Mouse (Mus musculus): Measurements from ENCODE around the gene Bach2. TPM values are rescaled to one million over a fixed set of nuclear protein-coding genes. Genes with fewer than 3 reads are reported as not detected.

Bach2 gene
- total RNA-seq, 2 experiments from 2014 or later = 0.37 to 3.8 TPM

DNA sequence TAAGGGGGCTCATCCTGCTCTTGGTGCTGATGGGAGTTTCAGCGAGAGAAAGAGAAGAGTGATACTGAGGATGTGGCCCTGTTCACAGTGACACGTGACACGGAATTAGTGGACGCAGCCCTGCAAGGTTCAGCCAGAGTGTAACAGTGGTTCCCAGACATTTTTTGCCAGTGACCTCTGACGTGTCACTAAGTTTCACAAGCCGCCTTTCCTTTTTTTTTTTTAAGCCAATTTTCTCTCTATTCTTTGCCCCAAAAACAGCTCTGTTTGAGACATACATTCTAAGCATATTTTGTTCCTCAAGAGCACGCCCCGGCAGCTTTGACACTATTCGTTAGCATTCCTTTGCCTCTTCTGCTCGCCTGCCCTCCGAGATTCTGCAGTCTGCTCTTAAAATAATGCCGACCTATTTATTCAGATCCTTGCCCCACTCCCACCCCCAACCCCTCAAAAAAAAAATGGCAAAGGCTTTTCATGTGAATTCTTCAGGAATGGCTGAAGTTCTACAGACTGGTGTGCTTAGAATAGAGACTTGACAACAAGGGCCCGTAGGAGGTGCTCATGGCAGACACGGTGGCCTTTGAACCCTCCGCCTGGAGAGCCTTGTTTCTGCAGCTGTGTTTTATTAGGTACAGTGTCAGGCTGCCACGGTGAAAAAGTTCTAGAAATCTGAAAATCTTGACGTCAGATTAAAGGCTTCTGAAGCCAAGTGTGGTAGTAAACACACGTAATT lies 282.2 kb downstream of the Bach2 start:
- ATAC-seq (replicated peaks; ENCODE audit: poor library complexity) = no peak

DNA sequence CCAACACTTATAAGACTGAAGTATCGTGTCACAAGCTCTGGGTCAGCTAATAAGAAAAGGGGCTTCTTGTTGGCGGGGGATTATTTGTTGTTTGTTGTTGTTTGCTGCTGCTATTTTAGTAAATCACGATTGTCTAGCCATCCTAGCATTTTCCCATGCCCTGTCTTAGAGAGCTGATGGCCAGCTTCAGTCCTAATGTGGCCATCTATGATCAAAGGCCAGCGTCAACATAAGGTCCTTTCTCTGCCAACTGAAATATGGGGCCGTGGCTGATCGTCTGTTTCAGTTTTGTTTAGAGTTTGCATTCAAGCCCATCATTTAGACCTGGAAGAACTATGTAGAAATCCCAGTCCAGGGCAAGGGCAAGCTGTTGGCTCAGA lies 282.7 kb downstream of the Bach2 start:
- no peak for ATAC-seq (replicated peaks; ENCODE audit: poor library complexity)

DNA sequence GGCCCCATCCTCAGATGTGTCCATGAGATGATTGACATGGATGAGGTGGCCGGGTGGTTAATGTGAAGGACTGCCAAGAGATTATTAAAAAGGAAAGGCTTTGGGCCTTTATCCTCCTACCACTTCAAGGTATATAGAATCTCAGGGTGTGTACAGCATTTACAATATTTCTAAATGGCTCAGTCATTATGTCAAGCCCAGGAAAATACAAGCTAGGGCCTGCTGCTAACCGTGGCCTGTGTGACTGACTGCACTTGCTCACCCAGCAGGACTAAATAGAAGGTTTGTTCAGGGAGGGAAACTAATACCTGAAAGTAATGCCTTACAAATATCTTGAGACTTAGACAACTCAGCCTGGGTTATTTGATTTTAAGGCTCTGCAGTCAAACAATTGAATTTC lies 283.4 kb downstream of the Bach2 start:
- no peak for ATAC-seq (replicated peaks; ENCODE audit: poor library complexity)

DNA sequence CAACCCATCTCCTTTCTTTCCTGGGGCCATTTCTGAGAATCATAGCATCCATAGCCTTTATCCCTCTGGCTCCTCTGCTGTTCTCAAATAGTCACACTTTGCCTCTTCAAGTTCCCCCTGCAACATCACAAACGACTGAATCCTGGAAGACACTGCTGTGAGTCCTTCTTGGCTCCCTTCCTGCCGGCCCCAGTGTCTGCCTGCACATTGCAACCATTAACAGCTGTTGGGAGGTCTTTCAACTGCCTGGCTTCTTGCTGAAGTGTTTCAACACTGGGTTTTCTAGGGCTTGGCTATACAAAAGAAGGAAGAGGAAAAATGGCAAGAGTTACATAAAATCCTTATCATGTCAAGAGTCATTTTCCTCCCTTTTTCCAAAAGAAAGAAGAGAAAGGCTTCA lies 285.7 kb downstream of the Bach2 start:
- peak; percentile 86 for ATAC-seq (replicated peaks; ENCODE audit: poor library complexity)

DNA sequence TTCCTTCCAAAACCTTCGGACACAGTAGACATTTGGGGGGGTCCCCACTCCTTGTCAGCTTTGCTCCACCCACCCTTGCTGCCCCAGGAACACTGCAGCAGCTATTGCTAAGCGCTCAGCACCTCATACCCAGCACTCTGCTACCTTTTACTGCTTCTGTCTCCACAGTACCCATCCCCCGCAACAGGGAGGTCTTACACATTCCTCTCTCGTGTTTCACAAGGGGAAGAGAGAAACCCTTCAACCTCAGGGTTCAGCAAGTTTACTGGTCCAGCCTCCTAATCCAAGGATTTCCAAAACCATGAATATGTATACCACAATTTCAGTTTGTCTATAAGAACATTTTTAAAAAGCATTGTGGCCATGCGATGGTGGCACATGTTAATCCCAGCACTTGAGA lies 286.4 kb downstream of the Bach2 start:
- ATAC-seq (replicated peaks; ENCODE audit: poor library complexity) = peak; percentile 52; the same call in 1 of the 2 replicates

DNA sequence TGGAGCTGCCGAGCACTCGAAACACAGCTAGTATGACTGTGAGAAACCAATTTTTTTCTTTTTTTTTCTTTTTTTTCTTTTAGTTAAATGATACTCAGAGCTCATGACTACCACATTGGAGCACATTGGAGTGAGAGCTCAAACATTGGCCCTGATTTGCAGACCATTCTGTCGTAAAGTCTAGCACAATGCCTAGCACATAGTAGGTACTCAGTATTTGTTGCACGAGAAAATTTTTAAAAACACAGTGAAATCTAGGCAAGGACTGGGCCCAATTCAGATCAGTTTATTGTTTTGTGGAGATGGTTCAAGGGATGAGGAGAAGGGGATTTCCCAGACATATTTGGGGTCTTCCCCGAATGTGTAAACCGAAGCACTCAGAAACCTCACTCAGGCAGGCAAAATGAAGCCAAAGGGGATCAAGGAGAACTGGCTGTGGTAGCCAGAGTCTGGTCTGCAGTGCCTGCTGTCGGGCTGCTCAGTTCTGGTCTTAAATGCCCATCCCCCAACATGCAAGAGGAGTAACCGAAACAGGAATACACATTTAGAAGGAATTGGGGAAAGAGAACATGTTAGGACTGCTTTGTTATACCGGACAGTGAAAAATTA lies 287.7 kb downstream of the Bach2 start:
- no peak for ATAC-seq (replicated peaks; ENCODE audit: poor library complexity)

DNA sequence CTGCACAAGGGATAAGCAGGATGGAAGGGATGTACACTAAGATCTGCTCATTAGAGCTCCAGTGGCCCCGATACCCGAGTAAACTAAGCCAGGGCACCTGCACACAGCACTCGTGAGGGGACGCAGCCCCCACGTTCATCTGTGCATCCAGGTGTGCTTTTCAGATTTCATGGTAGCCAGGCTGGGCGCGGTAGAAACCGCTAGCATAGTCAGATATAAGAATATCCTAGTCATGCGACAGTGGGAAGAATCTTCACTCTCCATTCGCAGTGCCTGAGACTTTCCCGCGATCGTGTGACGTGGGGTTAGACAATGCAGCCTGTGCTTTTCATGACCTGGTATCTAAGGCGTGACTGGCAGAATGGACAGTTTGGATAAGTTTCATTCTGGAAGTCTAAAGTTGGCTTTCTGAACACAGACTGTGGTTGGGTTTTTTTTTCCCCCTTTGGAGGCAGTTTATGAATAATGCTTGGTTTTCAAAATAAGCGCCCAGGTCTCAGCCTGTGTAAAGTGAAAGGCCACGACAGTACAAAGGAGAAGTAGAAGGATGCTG lies 290.9 kb downstream of the Bach2 start:
- no peak for ATAC-seq (replicated peaks; ENCODE audit: poor library complexity)

DNA sequence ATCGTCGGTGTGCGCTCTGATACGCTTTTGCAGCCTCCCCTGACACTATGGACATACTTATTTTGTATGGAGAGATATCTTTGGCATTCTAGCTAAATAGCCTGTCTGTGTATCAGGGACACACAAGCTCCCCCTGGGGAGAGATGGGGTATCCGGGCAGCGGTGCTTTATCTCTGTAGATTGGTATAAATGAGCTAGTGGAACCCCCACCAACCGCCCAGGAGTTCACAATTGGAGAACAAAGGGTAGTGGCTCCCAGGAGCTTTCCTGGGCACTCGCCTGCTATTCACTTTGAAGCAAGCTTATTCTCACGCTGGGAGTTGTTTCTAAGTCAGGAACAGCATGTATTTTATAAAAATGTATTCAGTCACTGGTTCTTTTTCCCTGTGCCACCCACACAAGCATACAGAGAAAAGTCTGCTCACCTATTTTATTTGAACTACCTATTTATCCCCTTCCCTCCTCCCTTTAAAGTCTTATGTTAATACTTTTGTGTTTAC lies 291.9 kb downstream of the Bach2 start:
- no peak for ATAC-seq (replicated peaks; ENCODE audit: poor library complexity)

DNA sequence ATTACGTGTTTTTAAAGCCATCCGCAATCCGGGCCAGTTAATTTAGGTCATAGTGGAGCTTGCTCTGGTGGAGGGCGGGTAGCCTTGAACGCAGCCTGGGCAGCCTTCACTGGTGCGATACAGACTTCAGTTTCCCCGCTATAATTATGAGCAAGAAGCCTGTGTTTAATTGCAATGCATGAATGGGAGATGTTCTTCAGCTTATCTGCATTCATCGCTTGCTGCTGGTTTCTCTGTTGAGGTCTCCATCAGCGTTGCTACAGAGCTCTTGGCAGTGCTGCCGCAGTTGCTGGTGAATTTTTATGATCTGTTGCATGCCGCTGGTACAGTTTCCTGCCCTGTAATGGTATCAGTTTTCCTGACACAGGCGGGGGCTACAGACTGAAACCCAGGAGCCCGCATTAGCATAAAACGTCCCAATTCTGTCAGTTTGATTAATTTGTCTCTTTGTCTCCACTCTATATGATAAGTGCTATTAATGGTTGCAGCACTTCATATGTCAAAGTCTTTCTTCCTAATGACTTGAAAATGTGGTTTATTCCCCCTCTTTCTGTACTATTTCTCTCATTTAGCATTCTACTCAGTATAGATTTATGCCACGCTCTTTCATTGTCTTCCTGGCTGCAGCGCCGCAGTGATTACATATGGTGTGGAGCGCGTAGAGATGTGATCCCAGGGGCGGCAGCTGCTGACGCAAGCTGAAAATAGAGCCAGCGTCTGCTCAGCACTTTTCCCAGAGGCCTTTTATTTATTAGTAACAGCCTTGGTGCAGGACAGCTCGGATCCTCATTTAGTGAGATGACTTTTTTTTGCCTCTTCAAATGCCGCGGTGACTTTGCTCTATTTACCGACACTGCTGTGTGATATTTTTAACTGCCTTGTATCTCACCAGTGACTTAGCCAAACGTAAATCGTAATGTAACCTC lies 292.6 kb downstream of the Bach2 start:
- peak; percentile 35; the same call in 1 of the 2 replicates for ATAC-seq (replicated peaks; ENCODE audit: poor library complexity)

DNA sequence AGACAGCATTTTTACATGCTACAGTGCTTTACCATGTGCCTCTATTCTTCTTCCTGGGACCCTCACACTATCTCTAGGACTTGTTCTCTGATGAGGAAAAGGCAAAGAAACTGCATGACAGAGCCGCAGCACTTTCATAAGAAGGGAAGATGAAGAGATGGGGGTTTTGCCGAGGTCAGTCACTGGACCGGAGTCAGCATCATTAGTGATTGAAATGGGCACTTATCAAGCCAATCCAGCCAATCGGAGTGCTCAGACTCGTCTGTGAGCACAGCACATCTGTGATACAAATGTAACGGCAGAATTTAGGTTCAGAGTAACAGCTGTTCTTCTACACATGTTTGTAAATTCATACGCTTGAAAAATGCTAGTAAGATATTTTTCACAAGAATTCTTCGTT lies 293.5 kb downstream of the Bach2 start:
- no peak for ATAC-seq (replicated peaks; ENCODE audit: poor library complexity)

DNA sequence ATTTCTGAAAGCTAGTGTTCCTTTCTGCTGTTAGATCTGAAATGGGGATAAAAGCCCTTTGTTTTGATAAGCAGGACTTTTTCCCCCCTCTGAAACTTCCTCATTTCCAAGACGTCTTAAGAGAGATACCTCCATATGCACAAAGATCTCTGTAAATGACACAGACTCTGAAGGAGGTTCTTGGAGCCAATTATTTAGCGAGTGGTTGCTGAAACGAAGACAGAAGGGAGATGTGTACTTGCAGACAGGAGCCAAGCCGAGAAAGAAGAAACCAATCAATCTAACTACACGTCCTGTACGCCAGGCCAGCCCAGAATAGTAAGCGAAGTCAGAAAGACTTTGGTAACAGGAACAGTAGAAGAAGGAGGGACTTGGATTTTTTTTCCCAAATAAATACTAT lies 295.1 kb downstream of the Bach2 start:
- no peak for ATAC-seq (replicated peaks; ENCODE audit: poor library complexity)

DNA sequence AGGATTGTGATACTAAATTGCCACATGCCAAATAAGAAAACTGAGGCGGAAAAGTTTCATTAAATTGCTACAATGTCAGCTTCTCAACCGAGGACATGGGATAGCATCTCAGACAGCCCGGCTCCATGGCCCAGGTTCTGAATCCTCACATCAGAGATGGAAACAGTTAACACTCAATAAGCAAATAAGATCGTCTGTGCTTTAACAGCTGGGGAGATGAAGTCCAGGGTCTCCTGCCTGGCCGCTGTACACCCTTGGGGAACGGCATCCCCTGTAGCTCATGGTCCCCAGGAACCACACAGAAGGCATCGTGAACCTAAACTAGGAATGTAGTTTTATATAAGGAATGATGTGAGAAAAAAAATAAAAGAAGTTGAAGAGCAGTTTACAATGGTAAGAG lies 297.0 kb downstream of the Bach2 start:
- ATAC-seq (replicated peaks; ENCODE audit: poor library complexity) = no peak

DNA sequence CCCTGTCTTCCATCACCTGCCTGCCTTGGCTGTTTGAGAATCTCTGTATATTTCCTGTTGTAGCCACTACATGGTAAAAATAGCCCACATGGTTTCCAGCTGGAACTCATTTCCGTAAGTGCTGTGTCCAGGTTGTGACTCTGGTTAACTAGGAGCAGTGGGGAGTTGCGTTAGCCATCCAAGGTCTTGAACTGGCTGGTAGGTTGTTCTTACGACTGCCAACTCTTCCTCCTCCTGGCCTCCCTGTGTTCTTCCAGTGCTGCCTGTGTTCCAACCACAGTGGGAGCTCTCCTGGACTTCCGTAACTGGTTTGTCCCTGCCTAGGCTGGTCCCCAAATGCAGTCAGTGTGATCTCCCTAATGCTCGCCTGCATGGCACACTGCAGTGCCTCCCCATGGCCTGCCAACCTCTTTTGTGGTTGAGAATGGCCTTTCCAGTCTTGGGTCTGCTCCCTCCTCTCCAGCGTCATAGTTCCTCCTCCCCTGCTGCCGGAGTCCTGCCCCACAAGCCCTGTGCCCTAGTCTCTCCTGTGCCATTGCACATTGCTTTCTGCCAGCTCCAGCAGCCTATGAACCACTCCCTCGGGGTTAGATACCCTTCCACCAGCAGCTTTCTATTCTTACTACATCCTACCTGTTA lies 298.4 kb downstream of the Bach2 start:
- peak; percentile 77 for ATAC-seq (replicated peaks; ENCODE audit: poor library complexity)

DNA sequence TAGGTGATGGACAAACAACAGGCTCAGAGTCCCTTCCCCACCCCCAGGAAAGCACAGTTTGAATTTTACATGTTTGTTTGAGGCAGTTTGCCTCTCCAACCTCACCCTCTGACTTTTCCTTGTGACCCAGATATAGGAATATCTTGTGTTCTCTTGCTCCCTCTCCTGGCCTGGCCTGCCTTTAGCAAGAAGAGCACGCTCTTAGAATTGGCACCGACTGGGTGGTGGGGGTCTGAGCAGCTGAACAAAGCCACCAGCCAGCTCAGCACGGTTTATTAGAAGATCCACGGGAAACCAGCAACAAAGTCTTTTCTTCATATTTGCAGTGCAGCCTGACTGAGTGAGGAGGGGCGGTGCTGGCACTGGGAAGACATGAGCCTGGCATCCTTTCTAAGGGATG lies 299.5 kb downstream of the Bach2 start:
- ATAC-seq (replicated peaks; ENCODE audit: poor library complexity) = peak; percentile 73

DNA sequence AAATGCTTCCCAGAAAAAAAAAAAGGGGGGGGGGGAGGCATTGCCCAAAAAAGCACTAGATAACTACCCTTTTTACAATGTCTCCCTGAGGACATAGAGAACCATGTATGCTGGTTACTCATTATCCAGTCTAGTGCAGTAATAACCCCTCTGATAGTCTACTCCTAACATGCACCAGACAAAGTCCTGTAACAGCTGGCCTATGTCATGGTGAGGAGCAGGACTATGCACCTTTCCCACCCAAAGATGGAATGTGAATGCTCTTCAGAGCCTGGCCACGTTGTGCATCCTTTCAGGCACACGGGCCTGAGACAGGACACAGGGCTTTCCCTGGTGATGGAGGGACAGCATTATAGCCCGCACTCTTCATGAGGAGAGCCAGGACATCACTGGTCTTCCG lies 299.9 kb downstream of the Bach2 start:
- ATAC-seq (replicated peaks; ENCODE audit: poor library complexity) = no peak

DNA sequence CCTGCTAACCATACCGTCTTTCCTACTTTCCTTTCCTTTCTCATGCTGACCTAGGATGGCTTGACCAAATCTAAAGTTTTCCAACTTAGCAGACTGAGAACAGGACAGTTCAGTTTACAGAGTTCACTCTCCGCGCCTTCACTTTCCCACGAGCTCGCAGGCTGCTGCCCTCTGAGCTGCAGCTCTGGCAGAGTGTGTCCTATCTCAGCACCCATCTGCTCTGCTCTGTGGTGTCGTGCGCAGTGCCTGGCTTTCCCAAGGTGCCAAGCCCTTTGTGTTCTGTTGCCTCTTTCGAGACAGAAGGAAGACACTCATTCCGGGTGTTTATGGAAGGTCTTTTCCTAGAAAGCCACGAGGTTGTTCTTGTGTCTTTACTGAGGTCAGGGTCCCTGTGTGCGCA lies 300.4 kb downstream of the Bach2 start:
- ATAC-seq (replicated peaks; ENCODE audit: poor library complexity) = no peak

DNA sequence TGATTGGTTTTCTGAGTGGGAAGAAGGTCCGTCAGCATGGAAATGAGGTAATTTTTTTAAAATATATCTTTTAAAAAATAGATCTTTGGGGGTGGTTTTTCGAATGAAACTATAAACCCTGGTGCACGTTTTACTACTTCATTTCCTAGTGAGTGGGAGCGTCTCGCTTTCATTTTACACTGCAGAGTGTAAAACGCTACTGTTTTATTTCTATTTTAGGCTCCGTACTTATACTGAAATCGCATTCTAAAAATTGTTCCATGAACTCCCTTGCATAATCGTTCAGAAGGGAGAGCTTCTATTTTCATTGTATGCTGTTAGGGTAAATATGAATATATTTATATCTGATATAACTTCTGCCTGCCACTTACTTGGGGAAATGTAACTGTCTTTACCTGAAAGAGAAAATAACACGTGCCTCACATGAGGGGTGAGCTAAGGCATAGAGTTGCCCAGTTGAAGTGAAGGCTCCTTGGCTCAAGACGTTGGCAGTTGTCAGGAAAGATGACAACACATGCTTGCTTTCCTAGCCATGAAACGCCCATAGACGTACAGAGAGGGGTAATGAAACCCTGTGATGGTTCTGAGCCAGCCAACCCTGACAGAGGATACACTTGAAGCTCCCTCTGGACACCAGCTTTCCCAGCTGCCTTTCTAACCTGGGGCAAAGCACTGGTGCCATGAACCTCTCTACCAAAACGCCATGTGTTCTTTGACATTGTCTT lies 306.4 kb downstream of the Bach2 start:
- ATAC-seq (replicated peaks; ENCODE audit: poor library complexity) = no peak

DNA sequence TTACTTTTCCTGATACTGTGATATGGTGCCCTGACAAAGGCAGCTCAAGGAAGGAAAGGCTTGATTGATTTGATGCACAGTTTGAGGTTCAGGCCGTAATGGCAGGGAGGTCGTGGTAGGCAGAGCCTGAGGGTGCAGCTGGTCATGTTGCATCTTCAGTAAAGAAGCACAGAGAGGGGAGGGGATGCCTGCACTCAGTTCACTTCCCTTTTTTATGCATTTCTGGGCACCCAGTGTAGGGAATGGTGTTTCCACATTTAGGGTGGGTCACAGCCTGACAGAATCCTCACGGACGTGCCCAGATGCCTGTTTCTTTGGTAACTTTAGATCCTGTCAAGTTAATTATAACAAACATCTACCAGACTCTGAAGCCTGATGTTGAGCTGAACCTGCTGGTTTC lies 306.9 kb downstream of the Bach2 start:
- ATAC-seq (replicated peaks; ENCODE audit: poor library complexity) = peak; percentile 91

DNA sequence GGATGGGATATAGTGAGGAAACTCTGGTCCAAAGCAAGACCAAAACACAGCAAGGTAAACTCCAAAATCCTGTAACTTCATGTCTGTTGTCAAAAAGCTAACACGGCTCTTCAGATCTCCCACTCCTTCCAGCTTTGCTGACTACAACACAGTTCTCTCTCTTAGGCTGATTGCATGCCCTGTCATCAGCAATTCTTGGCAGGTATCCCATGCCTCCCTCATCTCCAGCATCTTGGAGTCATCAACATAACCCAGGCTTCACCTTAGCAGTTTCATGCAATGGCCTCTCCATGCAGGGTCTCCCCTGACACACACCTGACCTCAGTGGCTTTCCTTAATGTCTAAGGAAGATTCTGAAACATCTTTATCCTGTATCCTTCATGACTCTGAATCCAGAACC lies 310.5 kb downstream of the Bach2 start:
- no peak for ATAC-seq (replicated peaks; ENCODE audit: poor library complexity)

DNA sequence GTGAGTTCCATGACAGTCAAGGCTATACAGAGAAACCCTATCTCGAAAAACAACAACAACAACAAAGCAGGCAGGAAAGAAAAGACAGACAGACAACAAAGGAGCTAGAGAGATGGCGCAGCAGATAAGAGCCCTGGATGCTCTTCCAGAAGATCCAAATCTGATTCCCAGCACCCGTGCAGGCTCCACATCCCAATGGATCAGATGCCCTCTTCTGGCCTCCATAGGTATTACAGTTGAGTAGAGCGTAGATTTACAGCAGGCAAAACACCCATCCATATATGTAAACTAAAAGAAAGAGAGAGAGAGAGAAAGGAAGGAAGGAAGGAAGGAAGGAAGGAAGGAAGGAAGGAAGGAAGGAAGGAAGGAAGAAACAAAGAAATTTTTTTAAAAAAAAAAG lies 312.7 kb downstream of the Bach2 start:
- peak; percentile 60; the same call in 1 of the 2 replicates for ATAC-seq (replicated peaks; ENCODE audit: poor library complexity)
